Mouse (Mus musculus) bone marrow macrophage, adult 2 months (primary cell): ENCODE measurements around the gene Myo18b. TPM values are rescaled to one million over a fixed set of nuclear protein-coding genes. Genes with fewer than 3 reads are reported as not detected.

ENCODE experiments used
- H3K27ac ChIP-seq: 2 replicates; pipeline ENCODE4 v1.5.1; 2012; ENCODE audit warnings: low read depth, low read length; ENCODE audit not compliant: insufficient read depth
- H3K4me1 ChIP-seq: 2 replicates; pipeline ENCODE4 v1.6.1; 2012; ENCODE audit warnings: low read length; ENCODE audit not compliant: control insufficient read depth, insufficient read depth
- H3K4me3 ChIP-seq: 2 replicates; pipeline ENCODE4 v1.5.1; 2012; ENCODE audit warnings: mild to moderate bottlenecking, low read length, moderate library complexity; ENCODE audit not compliant: insufficient read depth
- CTCF ChIP-seq: IDR thresholded peaks from 2 replicates; pipeline ENCODE4 v1.5.1; 2012; ENCODE audit warnings: low read depth, mild to moderate bottlenecking, low read length, moderate library complexity
- POLR2A ChIP-seq: IDR thresholded peaks from 2 replicates; pipeline ENCODE4 v1.6.1; 2012; ENCODE audit warnings: mild to moderate bottlenecking, low read depth, low read length, borderline replicate concordance
- polyA plus RNA-seq: library from polyadenylated mRNA; stranded (reverse); fragments of >200 nt; gene quantifications from 2 replicates; pipeline ENCODE4 v1.2.4, GENCODE M21; 2012; ENCODE audit not compliant: missing spikeins, insufficient read depth, insufficient read length

Gene Myo18b
- polyA plus RNA-seq, 1 experiment: not detected

- TF ChIP-seq POLR2A (no peak), CTCF (no peak)
- Histone ChIP-seq H3K27ac (no peak overlapping the region), H3K4me1 (no peaks in the 10 kb centered on the region), H3K4me3 (no peak overlapping the region)
Observed at GRCm38 (mm10) chr5:112925422-112925821, 29.3 kb upstream of the Myo18b start.

- no peak for TF ChIP-seq POLR2A
- no peak for TF ChIP-seq CTCF
- no peaks in the 10 kb centered on the region for H3K4me1 ChIP-seq
- no peak overlapping the region for H3K27ac ChIP-seq
- H3K4me3 ChIP-seq: no peak overlapping the region
Observed at GRCm38 (mm10) chr5:112924806-112925205, 28.6 kb upstream of the Myo18b start.

DNA sequence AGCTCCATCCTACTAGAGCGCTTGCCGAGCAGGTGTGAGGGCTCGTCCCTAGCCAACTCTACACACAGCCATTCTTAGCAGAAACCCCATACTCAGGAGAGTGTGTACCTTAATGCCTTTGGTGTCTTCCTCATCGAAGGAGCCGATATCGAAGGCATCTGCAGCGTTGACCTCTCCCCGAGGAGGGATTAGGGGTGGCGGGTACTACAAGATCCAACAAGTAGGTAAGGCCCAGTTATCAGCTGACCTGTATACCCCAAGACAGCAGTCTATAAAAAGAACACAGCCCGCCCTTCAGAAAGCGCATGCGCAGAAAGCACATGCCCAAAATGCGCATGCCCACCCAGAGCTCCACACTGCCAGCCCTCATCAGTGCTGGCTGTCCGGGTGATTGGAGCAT lies 27.7 kb upstream of the Myo18b start:
- no peak for TF ChIP-seq POLR2A
- no peak for TF ChIP-seq CTCF
- no peak overlapping the region for H3K27ac ChIP-seq
- no peak overlapping the region for H3K4me3 ChIP-seq
- H3K4me1 ChIP-seq: no peaks in the 10 kb centered on the region

GRCm38 (mm10) chr5:112921914-112922313 lies 25.8 kb upstream of the Myo18b start:
- Histone ChIP-seq H3K27ac (no peak overlapping the region), H3K4me3 (no peak overlapping the region), H3K4me1 (no peaks in the 10 kb centered on the region)
- TF ChIP-seq CTCF (no peak), POLR2A (no peak)

DNA sequence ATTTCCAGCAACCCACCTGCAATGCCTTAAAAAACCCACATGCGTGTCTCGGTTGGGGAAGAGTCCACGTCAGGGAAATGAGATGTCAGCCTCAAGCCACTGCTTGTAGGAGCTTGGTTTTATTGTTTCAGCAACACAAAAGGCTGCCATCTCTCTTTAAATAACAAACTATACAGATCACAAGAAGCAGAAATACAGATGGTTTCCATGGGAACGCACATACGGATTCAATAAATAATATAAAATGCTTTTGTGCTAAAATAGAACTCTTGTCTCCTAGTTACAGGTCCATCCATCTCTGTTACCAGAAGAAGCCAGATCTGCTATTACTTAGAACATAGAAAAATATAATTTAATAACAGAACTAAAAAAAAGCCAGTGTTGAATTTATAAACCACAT lies 14.2 kb upstream of the Myo18b start:
- H3K4me3 ChIP-seq: no peak overlapping the region
- H3K4me1 ChIP-seq: 0 out of 2 replicates have a peak, but pooled peaks cover 4% of the 10 kb centered on the region
- TF ChIP-seq CTCF (no peak), POLR2A (no peak)
- no peak overlapping the region for H3K27ac ChIP-seq

- Histone ChIP-seq H3K27ac (no peak overlapping the region), H3K4me3 (no peak overlapping the region), H3K4me1 (0 out of 2 replicates have a peak, but pooled peaks cover 4% of the 10 kb centered on the region)
- no peak for TF ChIP-seq POLR2A
- no peak for TF ChIP-seq CTCF
Observed at GRCm38 (mm10) chr5:112908169-112908614, 12.0 kb upstream of the Myo18b start.

DNA sequence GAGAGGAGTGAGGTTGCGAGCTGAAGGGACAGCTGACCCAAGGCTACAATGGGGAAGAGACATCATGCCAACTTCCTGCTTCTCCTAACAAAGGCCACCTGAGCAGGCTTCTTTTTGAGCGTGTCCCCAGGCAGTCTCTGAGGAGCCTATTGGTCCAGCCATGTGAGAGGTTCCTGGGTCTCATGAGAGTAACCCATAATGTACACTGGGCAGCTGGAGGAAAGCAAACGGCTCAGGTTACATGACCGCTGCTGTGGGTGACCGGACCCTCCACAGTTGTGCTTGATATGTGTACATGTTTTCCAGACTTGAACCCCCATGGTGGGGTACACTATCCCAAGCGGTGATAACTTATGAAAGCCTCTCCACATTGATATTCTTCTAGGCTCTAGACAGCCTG lies 11.3 kb upstream of the Myo18b start:
- Histone ChIP-seq H3K27ac (no peak overlapping the region), H3K4me1 (0 out of 2 replicates have a peak, but pooled peaks cover 4% of the 10 kb centered on the region), H3K4me3 (no peak overlapping the region)
- TF ChIP-seq CTCF: no peak
- TF ChIP-seq POLR2A: no peak

GRCm38 (mm10) chr5:112893462-112894060 lies 2.6 kb downstream of the Myo18b start:
- no peaks in the 10 kb centered on the region for H3K4me1 ChIP-seq
- TF ChIP-seq CTCF: no peak
- no peak for TF ChIP-seq POLR2A
- no peak overlapping the region for H3K4me3 ChIP-seq
- no peak overlapping the region for H3K27ac ChIP-seq

GRCm38 (mm10) chr5:112892411-112892810 lies 3.8 kb downstream of the Myo18b start:
- TF ChIP-seq POLR2A (no peak), CTCF (no peak)
- Histone ChIP-seq H3K27ac (no peak overlapping the region), H3K4me3 (no peak overlapping the region), H3K4me1 (no peaks in the 10 kb centered on the region)

DNA sequence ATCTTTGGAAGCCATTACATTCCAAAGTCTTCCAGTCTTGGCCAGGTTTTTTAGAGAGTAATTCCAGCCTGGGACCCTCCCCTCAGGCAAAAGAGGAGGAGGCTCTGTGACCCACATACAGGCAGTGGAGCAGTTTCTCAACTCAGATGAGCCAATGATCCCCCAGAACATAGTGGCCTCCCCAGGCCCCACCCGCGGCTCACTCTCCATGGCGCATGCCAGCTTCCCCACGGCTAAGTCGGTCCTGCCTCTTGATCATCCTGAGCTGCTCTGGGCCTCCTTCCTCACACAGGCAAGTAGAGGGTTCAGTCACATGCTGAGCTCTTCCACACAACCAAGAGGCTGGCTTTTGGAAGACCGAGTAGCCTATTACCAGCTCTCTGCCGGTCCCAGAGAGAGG lies 7.5 kb downstream of the Myo18b start:
- no peaks in the 10 kb centered on the region for H3K4me1 ChIP-seq
- no peak overlapping the region for H3K27ac ChIP-seq
- no peak overlapping the region for H3K4me3 ChIP-seq
- TF ChIP-seq CTCF: no peak
- TF ChIP-seq POLR2A: no peak
